Comparison of ENCODE assay signal across 13 mouse cellular contexts in genomic region chr3:154879080-154879479, GRCm38 (mm10).
"Had no signal": no experiment of that assay in that cellular context is flagged by ENCODE, and none has a peak within 500 bp of the region (broad histone marks: within the 10 kb centered on the region; RNA-seq: fewer than 3 reads in every experiment).

No protein-coding gene starts in this region.

- H3K27ac ChIP-seq: kidney, postnatal 0 days; layer of hippocampus, adult 2 months; limb, embryonic 10.5 days; midbrain, embryonic 10.5 days; neural tube, embryonic 12.5 days had no signal

- DNase-seq: kidney, adult 11 months; kidney, postnatal 4 days; lung, adult 18-20 months; midbrain, embryonic 14.5 days; spleen, adult 18-20 months; thymus, adult 2 months; thymus, postnatal 25 days had no signal

- H3K4me3 ChIP-seq: layer of hippocampus, adult 2 months; limb, embryonic 10.5 days; midbrain, embryonic 10.5 days; myocyte; neural tube, embryonic 12.5 days had no signal

- H3K4me2 ChIP-seq: neural tube, embryonic 12.5 days had no signal

- H3K4me1 ChIP-seq: neural tube, embryonic 12.5 days had no signal

- H3K9ac ChIP-seq: neural tube, embryonic 12.5 days had no signal

- H3K27me3 ChIP-seq: neural tube, embryonic 12.5 days had no signal

- H3K9me3 ChIP-seq: limb, embryonic 10.5 days; midbrain, embryonic 10.5 days; neural tube, embryonic 12.5 days had no signal

- H3K36me3 ChIP-seq: limb, embryonic 10.5 days; midbrain, embryonic 10.5 days; neural tube, embryonic 12.5 days had no signal
